Mouse (Mus musculus): Measurements from ENCODE around the gene Gpr27. TPM values are rescaled to one million over a fixed set of nuclear protein-coding genes. Genes with fewer than 3 reads are reported as not detected.

Gpr27 gene
- polyA plus RNA-seq, 1 experiment from 2014 or later = 0.59 TPM

GRCm38 (mm10) chr6:99726576-99727303 lies 34.3 kb downstream of the Gpr27 start:
- Histone ChIP-seq H3K9me3 (replicated peaks; ENCODE audit: control insufficient read depth, low read length) (no peaks in the 10 kb centered on the region), H3K9ac (ENCODE audit: low read length) (peak overlapping the region; percentile 51), H3K4me3 (ENCODE audit: low read length) (peak overlapping the region; percentile 54), H3K27me3 (ENCODE audit: control insufficient read depth, insufficient read depth, low read length) (peaks cover 47% of the 10 kb centered on the region), H3K36me3 (ENCODE audit: control insufficient read depth, insufficient read depth) (no peaks in the 10 kb centered on the region), H3K4me1 (ENCODE audit: control insufficient read depth, insufficient read depth, low read length) (peaks cover 12% of the 10 kb centered on the region), H3K27ac (ENCODE audit: low read length) (no peak overlapping the region), H3K4me2 (ENCODE audit: low read depth, low read length) (peak overlapping the region; percentile 77)
- ATAC-seq (replicated peaks; ENCODE audit: extremely low read depth, insufficient read depth, low FRiP score) = no peak
- WGBS = 8% methylated on average over 20 of the region's 22 CpGs

- Histone ChIP-seq H3K4me2 (ENCODE audit: low read depth, low read length) (no peak overlapping the region), H3K27ac (ENCODE audit: low read length) (no peak overlapping the region), H3K9me3 (replicated peaks; ENCODE audit: control insufficient read depth, low read length) (no peaks in the 10 kb centered on the region), H3K4me3 (ENCODE audit: low read length) (no peak overlapping the region), H3K27me3 (ENCODE audit: control insufficient read depth, insufficient read depth, low read length) (peaks cover 37% of the 10 kb centered on the region), H3K4me1 (ENCODE audit: control insufficient read depth, insufficient read depth, low read length) (peaks cover 8% of the 10 kb centered on the region), H3K36me3 (ENCODE audit: control insufficient read depth, insufficient read depth) (no peaks in the 10 kb centered on the region), H3K9ac (ENCODE audit: low read length) (no peak overlapping the region)
- ATAC-seq (replicated peaks; ENCODE audit: extremely low read depth, insufficient read depth, low FRiP score) = no peak
- 74% methylated on average over 4 of the region's 4 CpGs for WGBS
Observed at GRCm38 (mm10) chr6:99729853-99730252, 37.4 kb downstream of the Gpr27 start.

- no peak overlapping the region for H3K4me3 ChIP-seq (ENCODE audit: low read length)
- no peaks in the 10 kb centered on the region for H3K36me3 ChIP-seq (ENCODE audit: control insufficient read depth, insufficient read depth)
- no peak overlapping the region for H3K9ac ChIP-seq (ENCODE audit: low read length)
- peaks cover 19% of the 10 kb centered on the region for H3K27me3 ChIP-seq (ENCODE audit: control insufficient read depth, insufficient read depth, low read length)
- H3K4me1 ChIP-seq (ENCODE audit: control insufficient read depth, insufficient read depth, low read length) = no peaks in the 10 kb centered on the region
- 69% methylated on average over 4 of the region's 4 CpGs for WGBS
- H3K4me2 ChIP-seq (ENCODE audit: low read depth, low read length) = no peak overlapping the region
- H3K27ac ChIP-seq (ENCODE audit: low read length) = no peak overlapping the region
- no peaks in the 10 kb centered on the region for H3K9me3 ChIP-seq (replicated peaks; ENCODE audit: control insufficient read depth, low read length)
- ATAC-seq (replicated peaks; ENCODE audit: extremely low read depth, insufficient read depth, low FRiP score) = no peak
Observed at GRCm38 (mm10) chr6:99731926-99732325, 39.4 kb downstream of the Gpr27 start.

GRCm38 (mm10) chr6:99732673-99733072 lies 40.2 kb downstream of the Gpr27 start:
- no peak overlapping the region for H3K27ac ChIP-seq (ENCODE audit: low read length)

GRCm38 (mm10) chr6:99734666-99735065 lies 42.2 kb downstream of the Gpr27 start:
- no peak for ATAC-seq (replicated peaks; ENCODE audit: extremely low read depth, insufficient read depth, low FRiP score)
- Histone ChIP-seq H3K4me3 (ENCODE audit: low read length) (no peak overlapping the region), H3K27ac (ENCODE audit: low read length) (no peak overlapping the region), H3K9ac (ENCODE audit: low read length) (no peak overlapping the region), H3K9me3 (replicated peaks; ENCODE audit: control insufficient read depth, low read length) (no peaks in the 10 kb centered on the region), H3K4me1 (ENCODE audit: control insufficient read depth, insufficient read depth, low read length) (no peaks in the 10 kb centered on the region), H3K27me3 (ENCODE audit: control insufficient read depth, insufficient read depth, low read length) (no peaks in the 10 kb centered on the region; the same call in 1 of the 2 replicates), H3K4me2 (ENCODE audit: low read depth, low read length) (no peak overlapping the region), H3K36me3 (ENCODE audit: control insufficient read depth, insufficient read depth) (no peaks in the 10 kb centered on the region)
- 48% methylated on average over 5 of the region's 5 CpGs for WGBS

More at GRCm38 (mm10) chr6:99732673-99733072, 40.2 kb downstream of the Gpr27 start:
- 86% methylated on average over 8 of the region's 8 CpGs for WGBS
- H3K4me1 ChIP-seq (ENCODE audit: control insufficient read depth, insufficient read depth, low read length) = no peaks in the 10 kb centered on the region
- no peak overlapping the region for H3K9ac ChIP-seq (ENCODE audit: low read length)
- no peaks in the 10 kb centered on the region for H3K9me3 ChIP-seq (replicated peaks; ENCODE audit: control insufficient read depth, low read length)
- H3K36me3 ChIP-seq (ENCODE audit: control insufficient read depth, insufficient read depth) = no peaks in the 10 kb centered on the region
- H3K4me3 ChIP-seq (ENCODE audit: low read length) = no peak overlapping the region
- no peak for ATAC-seq (replicated peaks; ENCODE audit: extremely low read depth, insufficient read depth, low FRiP score)
- peaks cover 12% of the 10 kb centered on the region for H3K27me3 ChIP-seq (ENCODE audit: control insufficient read depth, insufficient read depth, low read length)
- H3K4me2 ChIP-seq (ENCODE audit: low read depth, low read length) = no peak overlapping the region

GRCm38 (mm10) chr6:99742866-99743265 lies 50.4 kb downstream of the Gpr27 start:
- H3K4me1 ChIP-seq (ENCODE audit: control insufficient read depth, insufficient read depth, low read length) = no peaks in the 10 kb centered on the region
- no peaks in the 10 kb centered on the region for H3K9me3 ChIP-seq (replicated peaks; ENCODE audit: control insufficient read depth, low read length)
- no peak overlapping the region for H3K27ac ChIP-seq (ENCODE audit: low read length)
- H3K4me3 ChIP-seq (ENCODE audit: low read length) = no peak overlapping the region
- H3K9ac ChIP-seq (ENCODE audit: low read length) = no peak overlapping the region
- no peaks in the 10 kb centered on the region for H3K27me3 ChIP-seq (ENCODE audit: control insufficient read depth, insufficient read depth, low read length)
- no peaks in the 10 kb centered on the region for H3K36me3 ChIP-seq (ENCODE audit: control insufficient read depth, insufficient read depth)
- no peak for ATAC-seq (replicated peaks; ENCODE audit: extremely low read depth, insufficient read depth, low FRiP score)
- WGBS = 73% methylated on average over 3 of the region's 3 CpGs
- H3K4me2 ChIP-seq (ENCODE audit: low read depth, low read length) = no peak overlapping the region

Other genes with a start within 250 kb of the Gpr27 start
- 59.0 and 67.8 TPM in 2 replicates for gene Foxp1, start 170.0 kb upstream of the Gpr27 start, polyA plus RNA-seq (2015; fragmentation: Nextera tagmentation; extraction: Ambion mirVana)
- 12.7 and 12.8 TPM in 2 replicates for gene Eif4e3, start 25.9 kb upstream of the Gpr27 start, polyA plus RNA-seq (2015; fragmentation: Nextera tagmentation; extraction: Ambion mirVana)
- gene Gm20696, start 25.9 kb upstream of the Gpr27 start, polyA plus RNA-seq (2015; fragmentation: Nextera tagmentation; extraction: Ambion mirVana) = 2.3 and 3.0 TPM in 2 replicates
- gene Prok2, start 33.7 kb downstream of the Gpr27 start, polyA plus RNA-seq (2015; fragmentation: Nextera tagmentation; extraction: Ambion mirVana) = not detected in 2 replicates

All from heart, embryonic 16.5 days (tissue).